Mouse (Mus musculus) lung, adult 2 months (tissue): Measurements from ENCODE around the gene Mrpl51. TPM values are rescaled to one million over a fixed set of nuclear protein-coding genes. Genes with fewer than 3 reads are reported as not detected.

Source experiments
- DNase-seq: peaks from one replicate; pipeline ENCODE4 v3.0.0; 2022
- H3K4me1 ChIP-seq: fragments of 200-500 bp; 2 replicates; pipeline ENCODE4 v1.6.1; 2011; ENCODE audit warnings: low read length; ENCODE audit not compliant: control insufficient read depth, insufficient read depth
- H3K4me3 ChIP-seq: fragments of 200-500 bp; replicated peaks from 2 replicates; pipeline ENCODE3; 2011; ENCODE audit warnings: low read depth, mild to moderate bottlenecking, control low read depth, low read length; ENCODE audit errors: extremely low read depth
- CTCF ChIP-seq: fragments of 200-500 bp; IDR thresholded peaks from 2 replicates; pipeline ENCODE4 v1.5.1; 2011; ENCODE audit warnings: mild to moderate bottlenecking, low read length, control low read depth; ENCODE audit not compliant: insufficient read depth
- POLR2A ChIP-seq: fragments of 200-500 bp; IDR thresholded peaks from 2 replicates; pipeline ENCODE4 v1.6.1; 2011; ENCODE audit warnings: low read depth, mild to moderate bottlenecking, control low read depth, low read length, borderline replicate concordance; ENCODE audit errors: extremely low read depth
- WGBS: fragments of 180-500 bp; shearing (Covaris S2); methylation state at CpG from one replicate; pipeline ENCODE4 v1.1.7; 2018; 5-methylcytosine and 5-hydroxymethylcytosine counted together
- polyA plus RNA-seq: library from polyadenylated mRNA; depleted of rRNA; stranded (reverse); fragments of >200 nt; gene quantifications from 2 replicates; pipeline ENCODE4 v1.2.3, GENCODE M21; 2012

The Mrpl51 gene
- polyA plus RNA-seq, 1 experiment: 39.4 TPM

GRCm38 (mm10) chr6:125225518-125226115 lies 34.0 kb downstream of the Mrpl51 start:
- Histone ChIP-seq H3K4me1 (peaks cover 2% of the 10 kb centered on the region; the same call in 1 of the 2 replicates), H3K4me3 (no peak overlapping the region)
- peak; percentile 74 for TF ChIP-seq CTCF
- no peak for TF ChIP-seq POLR2A
- 83% methylated on average over 5 of the region's 5 CpGs for WGBS
- DNase-seq: no peak

- DNase-seq: no peak
- WGBS: 63% methylated on average over 9 of the region's 9 CpGs
- Histone ChIP-seq H3K4me1 (peaks cover 10% of the 10 kb centered on the region), H3K4me3 (no peak overlapping the region)
- TF ChIP-seq POLR2A (no peak), CTCF (no peak)
Observed at GRCm38 (mm10) chr6:125230571-125230970, 39.0 kb downstream of the Mrpl51 start.

- Histone ChIP-seq H3K4me1 (peaks cover 10% of the 10 kb centered on the region), H3K4me3 (peak within 1 kb of the TSS; percentile 96)
- TF ChIP-seq POLR2A (peak; percentile 45; the same call in 1 of the 2 replicates), CTCF (no peak)
- peak; percentile 75 for DNase-seq
- WGBS: 1% methylated on average over 16 of the region's 16 CpGs
Observed at GRCm38 (mm10) chr6:125231117-125232044, 39.8 kb downstream of the Mrpl51 start, which contains the start of gene Tapbpl. Gene Tapbpl (minus strand): TSS chr6:125231860.

GRCm38 (mm10) chr6:125232045-125232437 lies 40.4 kb downstream of the Mrpl51 start:
- DNase-seq: no peak
- H3K4me1 ChIP-seq: peaks cover 10% of the 10 kb centered on the region
- no peak for TF ChIP-seq POLR2A
- TF ChIP-seq CTCF: no peak
- 23% methylated on average over 4 of the region's 4 CpGs for WGBS
- peak overlapping the region; percentile 96 for H3K4me3 ChIP-seq

GRCm38 (mm10) chr6:125232516-125232915 lies 40.9 kb downstream of the Mrpl51 start:
- no peak overlapping the region for H3K4me3 ChIP-seq
- WGBS: 44% methylated on average over 6 of the region's 6 CpGs
- peaks cover 10% of the 10 kb centered on the region for H3K4me1 ChIP-seq
- DNase-seq: no peak
- no peak for TF ChIP-seq POLR2A
- no peak for TF ChIP-seq CTCF

GRCm38 (mm10) chr6:125233816-125234519 lies 42.4 kb downstream of the Mrpl51 start:
- WGBS: 29% methylated on average over 7 of the region's 7 CpGs
- Histone ChIP-seq H3K4me3 (peak overlapping the region; percentile 43), H3K4me1 (peaks cover 10% of the 10 kb centered on the region)
- TF ChIP-seq CTCF (no peak), POLR2A (no peak; the same call in 1 of the 2 replicates)
- DNase-seq: no peak

- DNase-seq: peak; percentile 36
- 45% methylated on average over 5 of the region's 5 CpGs for WGBS
- Histone ChIP-seq H3K4me3 (peak overlapping the region; percentile 43), H3K4me1 (peaks cover 10% of the 10 kb centered on the region)
- TF ChIP-seq POLR2A (no peak), CTCF (no peak)
Observed at GRCm38 (mm10) chr6:125234520-125234828, 42.9 kb downstream of the Mrpl51 start.

GRCm38 (mm10) chr6:125236341-125236740 lies 44.7 kb downstream of the Mrpl51 start:
- 80% methylated on average over 6 of the region's 6 CpGs for WGBS
- H3K4me1 ChIP-seq: peaks cover 7% of the 10 kb centered on the region
- TF ChIP-seq POLR2A (no peak), CTCF (no peak)
- no peak overlapping the region for H3K4me3 ChIP-seq
- no peak for DNase-seq

GRCm38 (mm10) chr6:125236782-125237181 lies 45.2 kb downstream of the Mrpl51 start, which contains the start of gene Cd27:
Gene Cd27 (minus strand): TSS chr6:125237010.
- TF ChIP-seq POLR2A (no peak), CTCF (no peak)
- H3K4me3 ChIP-seq: no peak within 1 kb of the TSS
- WGBS: 62% methylated on average over 6 of the region's 6 CpGs

GRCm38 (mm10) chr6:125237421-125237820 lies 45.8 kb downstream of the Mrpl51 start:
- no peak for DNase-seq
- WGBS: 71% methylated on average over 4 of the region's 4 CpGs
- no peak overlapping the region for H3K4me3 ChIP-seq
- TF ChIP-seq CTCF: no peak
- TF ChIP-seq POLR2A: no peak
- H3K4me1 ChIP-seq: peaks cover 7% of the 10 kb centered on the region

More at GRCm38 (mm10) chr6:125236782-125237181, 45.2 kb downstream of the Mrpl51 start, which contains the start of gene Cd27:
- no peak for DNase-seq
- H3K4me1 ChIP-seq: peaks cover 7% of the 10 kb centered on the region
